Mouse (Mus musculus): ENCODE results near the gene Eln. TPM values are rescaled to one million over a fixed set of nuclear protein-coding genes. Genes with fewer than 3 reads are reported as not detected.
A peak's percentile ranks its signal among the peaks of the same experiment; 100 is the strongest.

Eln gene
- total RNA-seq, 1 experiment, result 0.98 TPM

- H3K9ac ChIP-seq (ENCODE audit: insufficient read depth, low read depth, low read length, poor library complexity, severe bottlenecking), result no peak overlapping the region
- in situ Hi-C loops (cut with MboI; ENCODE audit: low sequenced_read_pairs in 2 of 2, unreplicated experiment in 2 of 2), result no loop called here
- no peak overlapping the region for H3K4me3 ChIP-seq (ENCODE audit: insufficient read depth in 1 of 2, low read depth in 1 of 2, low read length in 2 of 2, poor library complexity in 1 of 2, severe bottlenecking in 1 of 2)
- peaks cover 0 to 15% of the 10 kb centered on the region in 2 experiments; a peak in 2 of 4 replicates for H3K4me1 ChIP-seq (ENCODE audit: control insufficient read depth in 2 of 2, insufficient read depth in 2 of 2, low read length in 2 of 2, poor library complexity in 1 of 2)
- H3K27ac ChIP-seq (ENCODE audit: insufficient read depth, low read depth, low read length, poor library complexity, severe bottlenecking), result no peak overlapping the region
- no peak for DNase-seq (ENCODE audit: low read depth, low spot score)
- H3K9me3 ChIP-seq (ENCODE audit: control insufficient read depth, insufficient read depth, low read depth, low read length), result no peaks in the 10 kb centered on the region
- TF ChIP-seq ZNF384 (IDR thresholded peaks at IDR 0.05; ENCODE audit: low read depth, low read length) (no peak), ZC3H11A (IDR thresholded peaks at IDR 0.05; ENCODE audit: borderline replicate concordance, low read depth, low read length) (no peak), MAFK (IDR thresholded peaks at IDR 0.05; ENCODE audit: insufficient read depth, low read depth, low read length) (no peak), CHD2 (IDR thresholded peaks at IDR 0.05; ENCODE audit: low read depth, low read length) (no peak), HCFC1 (IDR thresholded peaks at IDR 0.05; ENCODE audit: borderline replicate concordance, insufficient read depth, low read length) (no peak)
- no peaks in the 10 kb centered on the region for H3K36me3 ChIP-seq (ENCODE audit: control insufficient read depth, insufficient read depth, low read length, poor library complexity, severe bottlenecking)
These were observed 69.1 kb downstream of the Eln start for GRCm38 (mm10) chr5:134678031-134678430.

- no peak for DNase-seq (ENCODE audit: low read depth, low spot score)
- Histone ChIP-seq H3K36me3 (ENCODE audit: control insufficient read depth, insufficient read depth, low read length, poor library complexity, severe bottlenecking) (peaks cover 4% of the 10 kb centered on the region; the same call in 1 of the 2 replicates), H3K27ac (ENCODE audit: insufficient read depth, low read depth, low read length, poor library complexity, severe bottlenecking) (no peak overlapping the region), H3K4me1 (ENCODE audit: control insufficient read depth in 2 of 2, insufficient read depth in 2 of 2, low read length in 2 of 2, poor library complexity in 1 of 2) (peaks cover 0 to 15% of the 10 kb centered on the region in 2 experiments; a peak in 2 of 4 replicates), H3K9ac (ENCODE audit: insufficient read depth, low read depth, low read length, poor library complexity, severe bottlenecking) (no peak overlapping the region), H3K4me3 (ENCODE audit: insufficient read depth in 1 of 2, low read depth in 1 of 2, low read length in 2 of 2, poor library complexity in 1 of 2, severe bottlenecking in 1 of 2) (no peak overlapping the region), H3K9me3 (ENCODE audit: control insufficient read depth, insufficient read depth, low read depth, low read length) (no peaks in the 10 kb centered on the region)
- in situ Hi-C loops (cut with MboI; ENCODE audit: low sequenced_read_pairs in 2 of 2, unreplicated experiment in 2 of 2), result no loop called here
- TF ChIP-seq ZNF384 (IDR thresholded peaks at IDR 0.05; ENCODE audit: low read depth, low read length), result no peak
- no peak for TF ChIP-seq CHD2 (IDR thresholded peaks at IDR 0.05; ENCODE audit: low read depth, low read length)
- TF ChIP-seq ZC3H11A (IDR thresholded peaks at IDR 0.05; ENCODE audit: borderline replicate concordance, low read depth, low read length), result no peak
- TF ChIP-seq HCFC1 (IDR thresholded peaks at IDR 0.05; ENCODE audit: borderline replicate concordance, insufficient read depth, low read length), result no peak
- TF ChIP-seq MAFK (IDR thresholded peaks at IDR 0.05; ENCODE audit: insufficient read depth, low read depth, low read length), result no peak
These were observed 69.6 kb downstream of the Eln start for GRCm38 (mm10) chr5:134677491-134677890.

DNA sequence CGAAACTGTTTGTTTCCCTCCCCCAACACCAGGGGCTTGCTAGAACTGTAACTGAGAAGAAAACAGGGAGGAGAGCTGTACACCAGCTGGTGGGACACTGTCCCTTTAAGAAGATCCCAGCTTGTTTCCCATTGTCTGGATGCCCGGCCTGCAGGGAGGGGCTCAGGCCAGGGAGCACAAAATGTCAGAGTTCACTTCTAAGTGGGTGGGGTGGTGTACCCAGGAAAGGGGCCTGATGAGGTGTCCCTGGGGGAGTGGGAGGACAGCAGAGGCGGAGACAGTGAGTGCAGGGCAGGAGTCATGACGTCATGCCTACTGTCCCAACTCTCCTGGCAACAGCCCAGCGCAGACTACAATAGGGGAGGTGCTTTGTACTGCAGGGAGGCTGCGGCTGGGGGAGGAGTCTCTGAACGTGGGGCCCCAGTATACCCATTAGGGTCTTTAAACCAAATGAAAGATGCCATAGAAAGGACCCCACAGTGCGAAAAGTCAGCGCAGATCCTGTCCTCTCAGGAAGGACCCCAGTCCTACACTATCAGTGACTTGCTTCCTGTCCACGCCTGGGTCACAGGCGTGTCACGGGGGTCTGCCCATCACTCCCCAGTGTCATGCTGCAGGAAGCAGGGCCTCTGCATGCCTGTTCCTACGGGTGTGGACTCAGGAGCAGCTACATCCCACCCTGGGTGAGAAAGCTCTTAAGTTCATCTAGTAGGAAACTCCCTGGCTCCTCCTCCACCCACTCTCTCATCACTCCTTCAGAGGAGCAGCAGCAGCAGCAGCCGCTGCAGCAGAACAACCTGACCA lies 71.0 kb downstream of the Eln start:
- no peak overlapping the region for H3K9ac ChIP-seq (ENCODE audit: insufficient read depth, low read depth, low read length, poor library complexity, severe bottlenecking)
- peak; percentile 43 for DNase-seq (ENCODE audit: low read depth, low spot score)
- in situ Hi-C loops (cut with MboI; ENCODE audit: low sequenced_read_pairs in 2 of 2, unreplicated experiment in 2 of 2), result no loop called here
- no peak for TF ChIP-seq ZNF384 (IDR thresholded peaks at IDR 0.05; ENCODE audit: low read depth, low read length)
- TF ChIP-seq CHD2 (IDR thresholded peaks at IDR 0.05; ENCODE audit: low read depth, low read length), result no peak
- TF ChIP-seq ZC3H11A (IDR thresholded peaks at IDR 0.05; ENCODE audit: borderline replicate concordance, low read depth, low read length), result no peak
- no peak for TF ChIP-seq HCFC1 (IDR thresholded peaks at IDR 0.05; ENCODE audit: borderline replicate concordance, insufficient read depth, low read length)
- TF ChIP-seq MAFK (IDR thresholded peaks at IDR 0.05; ENCODE audit: insufficient read depth, low read depth, low read length), result no peak
- H3K4me1 ChIP-seq (ENCODE audit: control insufficient read depth in 2 of 2, insufficient read depth in 2 of 2, low read length in 2 of 2, poor library complexity in 1 of 2), result peaks cover 0 to 15% of the 10 kb centered on the region in 2 experiments; a peak in 2 of 4 replicates
- H3K9me3 ChIP-seq (ENCODE audit: control insufficient read depth, insufficient read depth, low read depth, low read length), result no peaks in the 10 kb centered on the region
- H3K36me3 ChIP-seq (ENCODE audit: control insufficient read depth, insufficient read depth, low read length, poor library complexity, severe bottlenecking), result peaks cover 9% of the 10 kb centered on the region; the same call in 1 of the 2 replicates
- H3K4me3 ChIP-seq (ENCODE audit: insufficient read depth in 1 of 2, low read depth in 1 of 2, low read length in 2 of 2, poor library complexity in 1 of 2, severe bottlenecking in 1 of 2), result peak overlapping the region; percentile 20 to 33; a peak in 2 of 4 replicates
- no peak overlapping the region for H3K27ac ChIP-seq (ENCODE audit: insufficient read depth, low read depth, low read length, poor library complexity, severe bottlenecking)

- DNase-seq (ENCODE audit: low read depth, low spot score), result no peak
- H3K4me1 ChIP-seq (ENCODE audit: control insufficient read depth in 2 of 2, insufficient read depth in 2 of 2, low read length in 2 of 2, poor library complexity in 1 of 2), result peaks cover 0 to 15% of the 10 kb centered on the region in 2 experiments; a peak in 2 of 4 replicates
- H3K27ac ChIP-seq (ENCODE audit: insufficient read depth, low read depth, low read length, poor library complexity, severe bottlenecking), result no peak overlapping the region
- no peak overlapping the region for H3K9ac ChIP-seq (ENCODE audit: insufficient read depth, low read depth, low read length, poor library complexity, severe bottlenecking)
- no peaks in the 10 kb centered on the region for H3K9me3 ChIP-seq (ENCODE audit: control insufficient read depth, insufficient read depth, low read depth, low read length)
- H3K4me3 ChIP-seq (ENCODE audit: insufficient read depth in 1 of 2, low read depth in 1 of 2, low read length in 2 of 2, poor library complexity in 1 of 2, severe bottlenecking in 1 of 2), result no peak overlapping the region
- peaks cover 9% of the 10 kb centered on the region; the same call in 1 of the 2 replicates for H3K36me3 ChIP-seq (ENCODE audit: control insufficient read depth, insufficient read depth, low read length, poor library complexity, severe bottlenecking)
- in situ Hi-C loops (cut with MboI; ENCODE audit: low sequenced_read_pairs in 2 of 2, unreplicated experiment in 2 of 2), result no loop called here
- no peak for TF ChIP-seq ZNF384 (IDR thresholded peaks at IDR 0.05; ENCODE audit: low read depth, low read length)
- TF ChIP-seq CHD2 (IDR thresholded peaks at IDR 0.05; ENCODE audit: low read depth, low read length), result no peak
- TF ChIP-seq HCFC1 (IDR thresholded peaks at IDR 0.05; ENCODE audit: borderline replicate concordance, insufficient read depth, low read length), result no peak
- TF ChIP-seq ZC3H11A (IDR thresholded peaks at IDR 0.05; ENCODE audit: borderline replicate concordance, low read depth, low read length), result no peak
- no peak for TF ChIP-seq MAFK (IDR thresholded peaks at IDR 0.05; ENCODE audit: insufficient read depth, low read depth, low read length)
These were observed 72.1 kb downstream of the Eln start for GRCm38 (mm10) chr5:134674977-134675376.
